Mouse (Mus musculus) adrenal gland (tissue): Measurements from ENCODE around the gene Gm10644.

Experiments used
- intact Hi-C: fragments of 180-260 bp; cut with DNase I; formaldehyde crosslinking; loops from one replicate; pipeline ENCODE4 v1.15.1; 2025

Gm10644 gene

GRCm38 (mm10) chr8:83981533-83981932, 26.5 kb upstream of the Gm10644 start:
- intact Hi-C loops, result no loop called here

- intact Hi-C loops, result no loop called here
These were observed 25.8 kb upstream of the Gm10644 start for GRCm38 (mm10) chr8:83980845-83981244.

DNA sequence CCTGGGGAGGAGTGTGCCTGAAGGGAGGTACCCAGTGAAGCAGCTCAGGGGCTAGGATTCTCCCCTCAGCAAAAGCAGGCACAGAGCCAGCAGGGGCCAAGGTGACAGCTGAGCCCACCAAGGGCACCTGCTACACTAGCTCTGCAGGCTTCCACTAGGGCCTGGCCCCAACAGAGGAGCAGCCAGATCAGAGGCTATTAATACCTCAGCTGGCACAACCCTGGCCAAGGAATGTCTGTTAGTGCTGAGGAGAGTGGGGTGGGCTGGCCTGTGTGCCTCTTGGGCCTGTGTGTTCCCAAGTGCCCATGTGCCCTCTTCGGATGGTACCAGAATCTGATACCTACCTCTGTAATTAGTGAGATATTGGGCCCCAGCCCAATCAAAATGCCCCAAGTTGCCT, 25.2 kb upstream of the Gm10644 start:
- intact Hi-C loops, result no loop called here

DNA sequence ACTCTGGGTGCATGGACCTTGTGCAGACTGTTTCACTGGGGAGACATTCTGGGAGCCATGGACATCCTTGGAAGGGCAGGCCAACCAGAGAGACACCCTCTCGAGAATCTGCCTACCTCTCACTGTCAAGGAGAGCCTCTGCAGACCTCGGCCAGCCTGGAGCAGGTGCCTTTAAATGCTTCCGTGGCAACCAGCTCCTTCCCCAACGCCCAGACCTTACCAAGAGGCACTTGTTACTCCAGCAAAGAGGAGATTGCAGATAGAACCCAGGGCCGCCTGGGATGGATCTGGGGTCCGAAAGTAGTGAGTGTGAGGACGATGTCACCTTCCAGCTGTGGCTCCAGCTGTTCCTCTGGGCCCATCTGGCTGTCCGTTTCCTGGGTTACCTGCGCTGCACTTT, 23.2 kb upstream of the Gm10644 start:
- intact Hi-C loops, result no loop called here

GRCm38 (mm10) chr8:83977646-83978045, 22.6 kb upstream of the Gm10644 start:
- intact Hi-C loops, result no loop called here

DNA sequence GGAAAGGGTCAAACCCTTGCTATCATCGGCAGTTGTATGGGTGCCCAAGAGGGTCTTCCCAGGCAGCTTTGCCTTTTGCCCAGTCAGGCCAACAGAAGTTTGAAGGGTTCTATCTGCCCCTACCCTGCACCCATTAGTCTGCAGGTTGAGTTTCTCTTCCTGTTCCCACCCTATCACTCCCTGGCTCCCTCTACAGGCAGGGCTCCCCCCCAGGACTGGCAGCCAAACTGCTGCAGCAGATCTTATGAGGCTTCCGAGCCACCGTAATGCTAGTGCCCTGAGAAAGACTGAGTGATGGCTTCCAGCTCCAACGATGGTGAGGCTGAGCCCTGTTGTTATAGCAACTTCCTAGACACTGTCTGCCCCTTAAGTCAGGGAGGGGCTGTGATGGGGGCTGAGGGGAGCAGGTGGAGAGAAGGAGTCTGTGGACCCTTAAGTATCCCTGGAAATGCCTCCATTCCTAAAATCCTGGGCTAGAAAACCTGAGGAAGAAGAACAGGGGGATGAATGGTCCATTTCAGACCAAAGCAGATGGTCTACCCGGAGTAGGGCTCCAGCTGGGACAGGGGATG, 21.9 kb upstream of the Gm10644 start:
- intact Hi-C loops, result no loop called here

DNA sequence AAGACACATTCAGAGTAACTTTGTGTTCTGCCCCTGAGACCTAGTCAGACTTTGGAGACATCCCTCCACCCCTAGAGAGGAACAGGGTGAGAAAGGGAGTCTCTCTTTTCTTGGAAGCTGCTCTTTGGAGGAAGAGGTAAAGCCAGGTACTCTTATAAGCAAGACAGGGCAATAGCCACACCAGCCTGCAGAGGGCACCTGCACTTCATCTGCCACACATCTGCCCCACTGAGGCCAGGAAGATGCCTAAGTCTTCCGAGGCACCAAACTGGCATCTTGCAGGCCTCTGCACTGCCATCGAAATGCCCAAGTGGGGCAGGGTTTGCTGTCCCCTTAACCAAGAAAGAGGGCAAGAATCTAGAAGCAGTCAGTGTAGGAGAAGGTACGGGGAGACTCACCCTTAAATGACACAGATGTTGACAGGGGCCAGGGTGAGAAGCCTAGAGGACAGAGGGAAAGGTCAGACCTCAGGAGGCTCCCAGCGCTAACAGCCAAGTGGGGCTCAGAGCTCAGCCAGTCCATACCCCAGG, 21.2 kb upstream of the Gm10644 start:
- intact Hi-C loops, result no loop called here

DNA sequence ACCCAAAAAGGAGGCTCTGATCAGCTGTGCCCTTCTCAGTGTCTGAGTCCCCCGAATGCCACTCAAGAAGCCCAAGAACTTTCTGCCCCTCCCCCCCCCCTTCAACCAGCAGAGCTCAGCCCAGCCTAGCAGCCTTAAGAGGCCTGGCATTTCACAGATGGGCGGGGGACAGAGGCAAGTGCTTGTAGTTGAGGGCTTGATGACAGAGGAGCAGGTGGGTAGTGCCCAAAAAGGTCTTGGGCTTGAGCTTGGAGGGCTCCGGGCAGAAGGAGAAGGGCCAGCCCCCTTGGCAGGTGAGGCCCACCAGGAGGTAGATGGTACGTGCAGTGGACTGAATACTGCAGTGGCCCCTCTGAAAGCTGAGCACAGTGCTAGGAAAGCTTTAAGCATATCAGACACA, 19.5 kb upstream of the Gm10644 start:
- intact Hi-C loops, result no loop called here

GRCm38 (mm10) chr8:83973161-83974031, 18.4 kb upstream of the Gm10644 start:
- intact Hi-C loops, result no loop called here

DNA sequence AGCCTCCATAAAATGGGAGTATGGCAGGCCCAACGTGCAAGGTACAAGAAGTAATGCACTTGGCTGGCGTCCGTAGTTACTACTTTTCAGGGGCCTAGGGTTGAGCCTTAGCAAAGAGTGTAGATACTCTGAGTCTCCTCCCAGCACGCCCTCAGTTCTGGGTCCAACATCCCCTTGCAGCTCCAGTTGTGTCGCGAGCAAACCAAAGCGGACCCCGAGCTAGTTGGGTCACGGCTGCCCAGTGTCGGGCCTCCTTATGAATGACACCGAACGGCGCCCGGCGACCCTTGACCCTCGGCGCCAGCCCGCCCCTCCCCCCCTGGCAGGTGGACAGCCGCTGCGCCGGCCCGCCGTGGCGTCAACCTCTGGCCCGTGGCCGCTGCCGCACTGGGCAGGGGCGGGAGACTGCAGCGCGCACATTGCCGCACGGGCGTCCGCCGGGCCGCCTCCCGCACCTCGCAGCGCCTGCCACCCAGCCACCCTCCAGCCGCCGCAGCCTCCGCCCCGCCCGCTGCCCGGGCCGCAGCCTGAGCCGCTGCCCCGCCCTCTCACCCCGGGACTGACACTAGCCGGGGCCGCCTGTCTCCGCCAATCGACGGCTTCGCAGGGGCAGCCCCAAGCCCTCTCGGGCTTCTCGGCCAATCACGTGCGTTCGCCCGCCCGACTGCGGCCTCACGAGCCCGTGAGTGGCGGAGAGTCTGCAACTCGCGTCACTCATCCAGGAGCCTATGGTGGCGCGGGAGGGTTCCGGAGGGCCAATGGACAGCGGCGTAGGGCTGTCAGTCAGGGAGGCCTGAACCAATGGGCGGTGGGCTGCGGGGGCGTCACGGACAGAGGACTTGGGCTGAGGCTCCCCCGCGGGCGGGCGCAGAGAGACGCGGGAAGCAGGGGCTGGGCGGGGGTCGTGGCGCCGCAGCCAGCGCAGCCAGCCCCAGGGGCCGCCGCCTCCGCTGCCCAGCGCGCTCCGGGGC, 17.4 kb upstream of the Gm10644 start, which contains the start of gene Prkaca:
Prkaca (plus strand) TSS at position 844 of the 971 bp plus-strand sequence.
- intact Hi-C loops, result no loop called here

- intact Hi-C loops, result no loop called here
These were observed 16.7 kb upstream of the Gm10644 start for GRCm38 (mm10) chr8:83971661-83972060.

- intact Hi-C loops, result no loop called here
These were observed 16.1 kb upstream of the Gm10644 start for GRCm38 (mm10) chr8:83971121-83971520.

- intact Hi-C loops, result no loop called here
These were observed 12.7 kb upstream of the Gm10644 start for GRCm38 (mm10) chr8:83967701-83968100.

GRCm38 (mm10) chr8:83964015-83964765, 9.2 kb upstream of the Gm10644 start:
- intact Hi-C loops, result no loop called here

DNA sequence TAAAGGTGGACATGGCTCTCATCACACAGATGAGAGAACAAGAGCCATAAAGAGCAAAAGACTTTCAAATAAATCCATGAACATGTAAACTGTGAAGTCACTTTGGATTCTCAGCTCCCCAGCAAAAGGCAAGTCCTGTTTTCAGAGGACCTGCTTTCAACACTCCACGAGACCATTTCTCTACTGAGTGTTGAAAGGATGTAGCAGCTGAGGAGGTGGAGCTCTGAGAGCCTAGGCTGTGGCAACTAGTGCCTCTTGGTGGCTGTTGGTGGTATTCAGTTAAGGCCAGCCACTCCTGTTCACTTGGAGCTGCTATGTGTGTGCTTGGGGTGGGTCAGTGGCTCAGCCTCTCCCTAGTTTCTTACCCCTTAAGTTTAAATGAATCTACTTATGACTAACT, 1.8 kb upstream of the Gm10644 start:
- intact Hi-C loops, result loop anchor here (5.0 to 10.0 kb wide), 3 partner anchors 46 to 232 kb away; partner anchors contain the start of gene 1700067K01Rik

DNA sequence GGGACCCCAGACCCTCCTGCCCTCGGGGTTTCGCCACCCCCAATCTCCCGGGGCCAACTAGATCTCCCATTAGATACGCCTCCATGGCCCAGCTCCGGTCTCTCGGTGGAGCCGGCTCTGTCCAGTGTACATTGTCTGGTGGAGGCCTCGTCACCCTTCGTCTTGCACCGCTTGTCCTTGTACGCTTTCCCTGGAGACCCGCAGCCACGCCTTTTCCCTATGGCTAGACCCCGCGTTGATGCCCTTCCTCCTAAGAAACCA, 883 bp upstream of the Gm10644 start:
- intact Hi-C loops, result loop anchor here (5.0 to 10.0 kb wide), 3 partner anchors 46 to 231 kb away; partner anchors contain the start of gene 1700067K01Rik

- intact Hi-C loops, result loop anchor here (5.0 to 10.0 kb wide), 4 partner anchors 48 to 230 kb away; partner anchors contain the start of genes 1700067K01Rik and Adgrl1
These were observed 278 bp downstream of the Gm10644 start for GRCm38 (mm10) chr8:83954749-83955105.

DNA sequence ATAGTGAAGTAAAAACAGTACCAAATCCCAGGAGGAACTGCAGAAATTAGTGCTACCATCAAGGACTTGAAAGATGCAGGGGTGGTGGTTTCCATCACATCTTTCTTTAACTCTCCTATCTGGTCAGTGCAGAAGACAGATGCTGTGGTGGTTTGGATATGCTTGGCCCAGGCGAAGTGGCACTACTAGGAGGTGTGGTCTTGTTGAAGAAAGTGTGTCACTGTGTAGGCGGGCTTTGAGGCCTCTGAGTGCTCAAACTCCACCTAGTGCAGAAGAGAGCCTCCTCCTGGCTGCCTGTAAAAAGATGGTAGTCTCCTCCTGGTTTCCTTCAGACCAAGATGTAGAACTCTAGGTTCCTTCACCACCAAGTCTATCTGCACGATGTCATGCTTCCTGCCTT, 9.5 kb downstream of the Gm10644 start:
- intact Hi-C loops, result no loop called here

- intact Hi-C loops, result no loop called here
These were observed 12.6 kb downstream of the Gm10644 start for GRCm38 (mm10) chr8:83942446-83942845.

DNA sequence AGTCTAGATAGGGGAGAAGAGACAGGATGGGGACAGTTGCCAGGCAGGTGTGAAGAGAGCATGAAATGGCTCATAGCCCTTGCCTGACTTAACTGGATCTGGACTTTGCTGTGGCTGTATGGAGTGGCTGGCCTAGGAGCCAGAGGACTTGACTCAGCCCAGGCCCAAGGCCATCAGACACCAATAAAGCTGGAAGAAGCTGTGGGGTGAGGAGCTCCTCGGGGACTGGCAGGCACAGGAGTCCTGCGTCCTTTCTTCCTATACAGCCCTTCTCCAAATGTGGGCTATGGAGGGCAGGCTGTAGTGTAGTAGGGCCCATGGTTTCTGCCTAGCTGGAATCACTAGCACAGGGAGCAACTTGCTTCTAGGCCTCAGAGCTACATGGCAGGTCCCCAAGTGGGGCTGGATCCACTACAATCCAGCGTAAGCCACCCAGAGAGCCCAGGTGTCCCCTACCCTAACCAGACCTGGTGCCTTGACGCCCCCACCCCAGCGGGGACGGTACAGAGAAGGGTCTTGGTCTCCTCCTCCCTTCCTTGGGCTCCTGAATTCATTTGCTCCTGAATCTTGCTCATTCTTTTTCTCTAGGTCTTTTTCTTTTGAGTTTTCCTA, 13.8 kb downstream of the Gm10644 start:
- intact Hi-C loops, result no loop called here
